Mouse (Mus musculus) heart, embryonic 10.5 days (tissue): ENCODE data around the gene Batf3. TPM values are rescaled to one million over a fixed set of nuclear protein-coding genes. Genes with fewer than 3 reads are reported as not detected.

Source experiments
- DNase-seq: peaks from one replicate; pipeline ENCODE4 v3.0.0-alpha.2; 2017; ENCODE audit warnings: low spot score
- H3K27ac ChIP-seq: fragments of 300-500 bp; sonication (generic); 2 replicates; pipeline ENCODE4 v1.5.1; 2016; ENCODE audit warnings: mild to moderate bottlenecking
- H3K27me3 ChIP-seq: fragments of 300-500 bp; sonication (generic); 2 replicates; pipeline ENCODE4 v1.6.1; 2016; ENCODE audit warnings: mild to moderate bottlenecking; ENCODE audit not compliant: poor library complexity, insufficient read depth, severe bottlenecking
- H3K36me3 ChIP-seq: fragments of 300-500 bp; sonication (generic); 2 replicates; pipeline ENCODE4 v1.6.1; 2016; ENCODE audit warnings: mild to moderate bottlenecking, moderate library complexity
- H3K4me1 ChIP-seq: fragments of 300-500 bp; sonication (generic); 2 replicates; pipeline ENCODE4 v1.6.1; 2016; ENCODE audit warnings: mild to moderate bottlenecking
- H3K4me3 ChIP-seq: fragments of 300-500 bp; sonication (generic); 2 replicates; pipeline ENCODE4 v1.5.1; 2016; ENCODE audit warnings: mild to moderate bottlenecking, moderate library complexity
- H3K9me3 ChIP-seq: fragments of 300-500 bp; sonication (generic); 2 replicates; pipeline ENCODE4 v1.6.1; 2016; ENCODE audit warnings: mild to moderate bottlenecking, moderate library complexity
- WGBS: fragments of 180-500 bp; shearing (Covaris S2); methylation state at CpG from one replicate; pipeline ENCODE4 v1.1.7; 2016; 5-methylcytosine and 5-hydroxymethylcytosine counted together
- polyA plus RNA-seq: library from polyadenylated mRNA; unstranded; fragments of >200 nt; fragmentation: Nextera tagmentation; extraction: Ambion mirVana; gene quantifications from 2 replicates; pipeline ENCODE4 v1.2.1, GENCODE M21; 2016

Gene Batf3
- polyA plus RNA-seq, 1 experiment from 2014 or later: 7.9 TPM

DNA sequence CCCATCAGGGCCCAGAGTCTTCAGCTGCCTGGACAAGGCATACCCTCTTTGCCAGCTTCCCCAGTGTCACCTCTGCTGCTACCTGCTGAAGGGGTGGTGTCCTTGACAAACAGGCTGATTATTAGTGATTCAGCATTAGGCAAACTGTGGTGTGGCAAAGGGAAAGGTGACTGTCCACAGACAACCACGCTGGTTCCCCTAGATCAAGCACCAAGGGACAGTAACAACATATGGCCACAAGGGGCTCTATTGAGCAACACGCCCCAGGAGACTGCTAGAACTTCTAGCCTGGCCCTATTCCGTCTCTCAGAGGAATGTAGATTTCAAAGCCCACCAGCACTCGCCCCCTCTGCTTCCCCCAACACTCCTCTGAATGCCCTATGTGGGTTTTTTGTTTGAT is 55.4 kb downstream of the Batf3 start:
- peaks cover 11% of the 10 kb centered on the region; the same call in 1 of the 2 replicates for H3K9me3 ChIP-seq
- peaks cover 14% of the 10 kb centered on the region; the same call in 1 of the 2 replicates for H3K4me1 ChIP-seq
- DNase-seq: no peak
- no peaks in the 10 kb centered on the region for H3K27me3 ChIP-seq
- WGBS: 21% methylated on average over 4 of the region's 4 CpGs
- H3K27ac ChIP-seq: peak overlapping the region; percentile 75
- 0 out of 2 replicates have a peak, but pooled peaks cover 3% of the 10 kb centered on the region for H3K36me3 ChIP-seq
- no peak overlapping the region for H3K4me3 ChIP-seq

DNA sequence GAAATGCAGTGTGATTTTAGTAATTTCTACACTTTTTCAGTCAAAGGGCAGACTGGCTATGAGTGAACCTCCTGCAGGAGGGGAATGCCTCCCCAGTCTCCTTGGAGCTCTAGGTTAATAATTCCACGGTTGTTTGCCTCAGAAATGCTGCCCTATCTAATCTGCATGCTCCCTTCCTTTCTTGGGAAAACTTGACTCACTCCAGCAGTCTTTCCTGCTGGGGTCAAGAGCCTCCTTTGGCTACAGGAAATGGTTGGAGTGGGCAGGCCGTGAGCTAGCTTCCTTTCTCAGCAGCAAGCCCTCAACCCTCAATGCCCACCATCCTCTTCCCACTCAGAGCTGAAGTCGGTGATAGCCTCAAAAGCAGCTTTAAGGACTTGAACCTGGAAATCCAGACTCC is 56.7 kb downstream of the Batf3 start:
- DNase-seq: no peak
- Histone ChIP-seq H3K27me3 (no peaks in the 10 kb centered on the region), H3K36me3 (0 out of 2 replicates have a peak, but pooled peaks cover 3% of the 10 kb centered on the region), H3K4me3 (no peak overlapping the region), H3K4me1 (peaks cover 14% of the 10 kb centered on the region; the same call in 1 of the 2 replicates), H3K9me3 (peaks cover 11% of the 10 kb centered on the region; the same call in 1 of the 2 replicates), H3K27ac (peak overlapping the region; percentile 75; the same call in 1 of the 2 replicates)
- WGBS: 23% methylated on average over 3 of the region's 3 CpGs

Other genes with a start within 250 kb of the Batf3 start
- 13.2 and 15.3 TPM in 2 replicates for gene Rps6kc1, start 186.1 kb upstream of the Batf3 start, polyA plus RNA-seq
- gene Angel2, start 172.7 kb upstream of the Batf3 start, polyA plus RNA-seq: 33.4 and 38.8 TPM in 2 replicates
- gene Vash2, start 118.6 kb upstream of the Batf3 start, polyA plus RNA-seq: 56.7 and 78.7 TPM in 2 replicates
- 4.4 and 8.5 TPM in 2 replicates for gene Flvcr1, start 71.7 kb upstream of the Batf3 start, polyA plus RNA-seq
- not detected in 2 replicates for gene Spata45, start 61.2 kb upstream of the Batf3 start, polyA plus RNA-seq
- 16.6 and 20.7 TPM in 2 replicates for gene Tatdn3, start 34.9 kb upstream of the Batf3 start, polyA plus RNA-seq
- 20.6 and 21.8 TPM in 2 replicates for gene Nsl1, start 34.8 kb upstream of the Batf3 start, polyA plus RNA-seq
- gene Fam71a, start 67.0 kb downstream of the Batf3 start, polyA plus RNA-seq: not detected in 2 replicates
- 8.0 and 13.5 TPM in 2 replicates for gene Atf3, start 120.2 kb downstream of the Batf3 start, polyA plus RNA-seq
- gene Nenf, start 220.3 kb downstream of the Batf3 start, polyA plus RNA-seq: 78.2 and 78.6 TPM in 2 replicates
- 17.0 and 18.8 TPM in 2 replicates for gene Tmem206, start 228.1 kb downstream of the Batf3 start, polyA plus RNA-seq